In the genomic region with DNA sequence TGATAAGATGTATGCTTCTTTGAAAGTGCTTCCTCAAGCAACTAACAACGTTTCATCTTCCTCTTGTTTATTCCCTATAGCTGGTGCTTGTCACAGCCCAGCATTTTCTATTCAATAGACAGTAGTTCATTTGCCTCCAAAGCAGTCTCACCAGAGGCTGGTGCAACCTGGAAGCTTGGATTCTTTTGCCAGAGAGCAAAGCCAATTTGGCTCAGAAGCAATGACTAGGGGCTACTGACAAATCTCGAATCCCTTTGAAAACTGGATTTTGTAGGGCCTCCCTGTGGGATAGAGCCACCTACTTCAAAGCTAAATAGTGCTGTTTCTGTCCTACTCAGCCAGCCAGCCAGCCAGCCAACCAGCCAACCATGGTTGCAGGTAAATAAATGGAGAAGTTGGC, we compare ENCODE assay signal across 26 mouse cellular contexts. TPM values are rescaled to one million over a fixed set of nuclear protein-coding genes. Genes with fewer than 3 reads are reported as not detected.
DNase-seq lines count a peak whose midpoint lies in the region; ATAC-seq and TF ChIP-seq lines count a peak whose summit lies in the region.
"Had no signal": no experiment of that assay in that cellular context is flagged by ENCODE, and none has a peak within 500 bp of the region (broad histone marks: within the 10 kb centered on the region; RNA-seq: fewer than 3 reads in every experiment).

No protein-coding gene starts in this region.

- no peak overlapping the region for H3K4me2 ChIP-seq in forebrain, postnatal 0 days (ENCODE audit: low read depth)
- no peak overlapping the region for H3K4me2 ChIP-seq in midbrain, postnatal 0 days (ENCODE audit: low read depth, low read length, poor library complexity, severe bottlenecking)
- no peak overlapping the region for H3K4me2 ChIP-seq in midbrain, embryonic 11.5 days
- H3K4me2 ChIP-seq: embryonic facial prominence, embryonic 12.5 days; forebrain, embryonic 12.5 days had no signal

- no peaks in the 10 kb centered on the region for H3K36me3 ChIP-seq in forebrain, postnatal 0 days (ENCODE audit: insufficient read depth)
- no peaks in the 10 kb centered on the region for H3K36me3 ChIP-seq in forebrain, embryonic 10.5 days (replicated peaks)
- H3K36me3 ChIP-seq in midbrain, postnatal 0 days (ENCODE audit: insufficient read depth, low read length): no peaks in the 10 kb centered on the region
- no peaks in the 10 kb centered on the region for H3K36me3 ChIP-seq in midbrain, embryonic 11.5 days (ENCODE audit: control insufficient read depth, insufficient read depth, low read length)
- H3K36me3 ChIP-seq: embryonic facial prominence, embryonic 10.5 days; embryonic facial prominence, embryonic 12.5 days; forebrain, embryonic 12.5 days; G1E had no signal

- no peak overlapping the region for H3K4me3 ChIP-seq in forebrain, postnatal 0 days (ENCODE audit: low read depth, low read length)
- H3K4me3 ChIP-seq in forebrain, embryonic 10.5 days: no peak overlapping the region
- no peak overlapping the region for H3K4me3 ChIP-seq in midbrain, postnatal 0 days (ENCODE audit: low read depth, low read length)
- no peak overlapping the region for H3K4me3 ChIP-seq in midbrain, embryonic 11.5 days (ENCODE audit: low read depth, low read length)
- H3K4me3 ChIP-seq: embryonic facial prominence, embryonic 10.5 days; embryonic facial prominence, embryonic 12.5 days; forebrain, embryonic 12.5 days had no signal

- DNase-seq in cerebellum, postnatal 10 days: peak; percentile 76 to 77
- no peak for DNase-seq in cerebellum, adult 11 months
- peak; percentile 19 for DNase-seq in forebrain, postnatal 0 days
- DNase-seq in forebrain, embryonic 10.5 days (ENCODE audit: extremely low spot score, low spot score): no peak
- DNase-seq in midbrain, postnatal 0 days (ENCODE audit: low spot score): peak; percentile 18
- no peak for DNase-seq in midbrain, embryonic 11.5 days (ENCODE audit: low spot score, missing footprints)
- DNase-seq in urinary bladder, postnatal 36 days (ENCODE audit: low spot score in 2 of 2): no peak
- DNase-seq: adrenal gland, adult 8-10 months; adrenal gland, postnatal 14 days; adrenal gland, postnatal 36 days; B cell, adult 2 months; cerebellum, adult 9-10 months had no signal

- no peak for ATAC-seq in forebrain, postnatal 0 days
- no peak for ATAC-seq in midbrain, postnatal 0 days (ENCODE audit: low FRiP score)
- no peak for ATAC-seq in midbrain, embryonic 11.5 days (ENCODE audit: low FRiP score)
- ATAC-seq: activated CD4-positive, CD25-positive, alpha-beta regulatory T cell, adult 4 months; CD4-positive, CD25-positive, alpha-beta regulatory T cell, adult 4 months; forebrain, embryonic 14.5 days; forebrain, embryonic 16.5 days; Patski had no signal

- H3K9ac ChIP-seq in forebrain, postnatal 0 days: no peak overlapping the region
- no peak overlapping the region for H3K9ac ChIP-seq in midbrain, postnatal 0 days (replicated peaks; ENCODE audit: low read length, poor library complexity, severe bottlenecking)
- no peak overlapping the region for H3K9ac ChIP-seq in midbrain, embryonic 11.5 days (ENCODE audit: low read length)
- H3K9ac ChIP-seq: embryonic facial prominence, embryonic 12.5 days; forebrain, embryonic 12.5 days had no signal

- no peak for TF ChIP-seq CTCF in forebrain, postnatal 0 days (IDR thresholded peaks at IDR 0.05; ENCODE audit: low read depth)
- TF ChIP-seq CTCF in midbrain, postnatal 0 days (IDR thresholded peaks at IDR 0.05): no peak

- H3K27me3 ChIP-seq in forebrain, postnatal 0 days (ENCODE audit: insufficient read depth, low read length): no peaks in the 10 kb centered on the region; the same call in 1 of the 2 replicates
- H3K27me3 ChIP-seq in forebrain, embryonic 10.5 days (ENCODE audit: poor library complexity, severe bottlenecking): no peaks in the 10 kb centered on the region
- no peaks in the 10 kb centered on the region for H3K27me3 ChIP-seq in midbrain, postnatal 0 days (ENCODE audit: insufficient read depth, low read length)
- no peaks in the 10 kb centered on the region for H3K27me3 ChIP-seq in midbrain, embryonic 11.5 days (ENCODE audit: control insufficient read depth, insufficient read depth, low read length)
- H3K27me3 ChIP-seq: CH12.LX; embryonic facial prominence, embryonic 12.5 days; forebrain, embryonic 12.5 days had no signal

- H3K4me1 ChIP-seq in forebrain, postnatal 0 days (ENCODE audit: insufficient read depth): no peaks in the 10 kb centered on the region
- H3K4me1 ChIP-seq in forebrain, embryonic 10.5 days: no peaks in the 10 kb centered on the region
- H3K4me1 ChIP-seq in midbrain, postnatal 0 days (ENCODE audit: insufficient read depth, low read length): no peaks in the 10 kb centered on the region
- H3K4me1 ChIP-seq in midbrain, embryonic 11.5 days (ENCODE audit: control insufficient read depth, insufficient read depth, low read length): no peaks in the 10 kb centered on the region
- H3K4me1 ChIP-seq: embryonic facial prominence, embryonic 10.5 days; embryonic facial prominence, embryonic 12.5 days; forebrain, embryonic 12.5 days had no signal

- H3K27ac ChIP-seq in forebrain, postnatal 0 days (ENCODE audit: low read depth, low read length): no peak overlapping the region
- H3K27ac ChIP-seq in forebrain, embryonic 10.5 days: no peak overlapping the region
- H3K27ac ChIP-seq in midbrain, postnatal 0 days (ENCODE audit: low read depth, low read length): no peak overlapping the region
- no peak overlapping the region for H3K27ac ChIP-seq in midbrain, embryonic 11.5 days (ENCODE audit: low read depth, low read length)
- H3K27ac ChIP-seq: embryonic facial prominence, embryonic 10.5 days; embryonic facial prominence, embryonic 12.5 days; forebrain, embryonic 12.5 days had no signal

- 53% methylated on average over 2 of the region's 2 CpGs for WGBS in forebrain, postnatal 0 days
- 81% methylated on average over 2 of the region's 2 CpGs for WGBS in forebrain, embryonic 10.5 days
- 63% methylated on average over 2 of the region's 2 CpGs for WGBS in midbrain, postnatal 0 days
- 76% methylated on average over 2 of the region's 2 CpGs for WGBS in midbrain, embryonic 11.5 days

- H3K9me3 ChIP-seq in forebrain, postnatal 0 days (ENCODE audit: low read length): no peaks in the 10 kb centered on the region
- H3K9me3 ChIP-seq in forebrain, embryonic 10.5 days: no peaks in the 10 kb centered on the region
- H3K9me3 ChIP-seq in midbrain, postnatal 0 days (ENCODE audit: low read length): no peaks in the 10 kb centered on the region
- H3K9me3 ChIP-seq in midbrain, embryonic 11.5 days (ENCODE audit: control insufficient read depth, low read length): no peaks in the 10 kb centered on the region
- H3K9me3 ChIP-seq: embryonic facial prominence, embryonic 10.5 days; embryonic facial prominence, embryonic 12.5 days; forebrain, embryonic 12.5 days had no signal

RNA-seq across cellular contexts. Expression of a gene that starts 20.1 kb away (rescaled TPM):
- not detected in 2 replicates for total RNA-seq in forebrain, postnatal 0 days (2014; rRNA removed)
- not detected in 2 replicates for polyA plus RNA-seq in forebrain, postnatal 0 days (2015; fragmentation: Nextera tagmentation; extraction: Ambion mirVana)
- not detected in 2 replicates for polyA plus RNA-seq in forebrain, embryonic 10.5 days (2016; fragmentation: Nextera tagmentation; extraction: Ambion mirVana)
- total RNA-seq in midbrain, postnatal 0 days (2014; rRNA removed): not detected in 2 replicates
- polyA plus RNA-seq in midbrain, postnatal 0 days (2015; fragmentation: Nextera tagmentation; extraction: Ambion mirVana): not detected in 2 replicates
- not detected in 2 replicates for polyA plus RNA-seq in midbrain, embryonic 11.5 days (2014; fragmentation: Nextera tagmentation; extraction: Ambion mirVana)
- total RNA-seq: adrenal gland, adult 18-20 months; adrenal gland, adult 8-10 months; adrenal gland, postnatal 14 days; adrenal gland, postnatal 36 days; CH12.LX; G1E had no signal
- polyA plus RNA-seq: activated CD4-positive, CD25-positive, alpha-beta regulatory T cell, adult 4 months; cerebellum, adult 2 months; cortical plate, adult 2 months; embryonic facial prominence, embryonic 10.5 days; embryonic facial prominence, embryonic 12.5 days; embryonic facial prominence, embryonic 14.5 days; forebrain, embryonic 12.5 days; forebrain, embryonic 14.5 days; forebrain, embryonic 16.5 days; G1E; Patski had no signal

Comparison
In these comparisons a context has a peak if more than half of its experiments do, and no peak if none do; other contexts are left out.
1. DNase-seq: peak in cerebellum, postnatal 10 days (2 of 2), forebrain, postnatal 0 days (single experiment) and midbrain, postnatal 0 days (single experiment); none in cerebellum, adult 11 months (single experiment), forebrain, embryonic 10.5 days (single experiment), midbrain, embryonic 11.5 days (single experiment) and urinary bladder, postnatal 36 days (0 of 2).